Mouse (Mus musculus) limb, embryonic 15.5 days (tissue): ENCODE measurements around the gene Nek6. TPM values are rescaled to one million over a fixed set of nuclear protein-coding genes. Genes with fewer than 3 reads are reported as not detected.

Experiments used
- ATAC-seq: fragments of 200-750 bp; cut with Nextera tagmentation; 2 replicates; pipeline ENCODE4 v1.8.0; 2017; ENCODE audit warnings: low read depth, moderate TSS enrichment; ENCODE audit not compliant: insufficient number of reproducible peaks, low FRiP score, low TSS enrichment
- H3K27ac ChIP-seq: fragments of 300-500 bp; sonication (generic); 2 replicates; pipeline ENCODE4 v1.5.1; 2015; ENCODE audit warnings: moderate library complexity, mild to moderate bottlenecking, inconsistent platforms
- H3K27me3 ChIP-seq: fragments of 300-500 bp; sonication (generic); 2 replicates; pipeline ENCODE4 v1.6.1; 2015; ENCODE audit warnings: inconsistent platforms
- H3K36me3 ChIP-seq: fragments of 300-500 bp; sonication (generic); 2 replicates; pipeline ENCODE4 v1.6.1; 2015; ENCODE audit warnings: inconsistent platforms
- H3K4me1 ChIP-seq: fragments of 300-500 bp; sonication (generic); 2 replicates; pipeline ENCODE4 v1.6.1; 2015; ENCODE audit warnings: inconsistent platforms
- H3K4me2 ChIP-seq: fragments of 300-500 bp; sonication (generic); 2 replicates; pipeline ENCODE4 v1.6.1; 2015; ENCODE audit warnings: mild to moderate bottlenecking, inconsistent platforms
- H3K4me3 ChIP-seq: fragments of 300-500 bp; sonication (generic); 2 replicates; pipeline ENCODE4 v1.5.1; 2015; ENCODE audit warnings: mild to moderate bottlenecking, inconsistent platforms
- H3K9ac ChIP-seq: fragments of 300-500 bp; sonication (generic); 2 replicates; pipeline ENCODE4 v1.6.1; 2015; ENCODE audit warnings: inconsistent platforms
- H3K9me3 ChIP-seq: fragments of 300-500 bp; sonication (generic); 2 replicates; pipeline ENCODE4 v1.6.1; 2016; ENCODE audit warnings: inconsistent platforms
- WGBS: fragments of 180-500 bp; shearing (Covaris S2); methylation state at CpG from one replicate; pipeline ENCODE4 v1.1.7; 2015; 5-methylcytosine and 5-hydroxymethylcytosine counted together
- polyA plus RNA-seq: library from polyadenylated mRNA; unstranded; fragments of >200 nt; fragmentation: Nextera tagmentation; extraction: Ambion mirVana; gene quantifications from 2 replicates; pipeline ENCODE4 v1.2.1, GENCODE M21; 2015

The Nek6 gene
- polyA plus RNA-seq, 1 experiment from 2014 or later: 118 TPM

GRCm38 (mm10) chr2:38616072-38616471 lies 104.6 kb downstream of the Nek6 start:
- no peaks in the 10 kb centered on the region for H3K27me3 ChIP-seq
- no peak overlapping the region for H3K9ac ChIP-seq
- H3K27ac ChIP-seq: no peak overlapping the region
- peaks cover 32% of the 10 kb centered on the region for H3K36me3 ChIP-seq
- ATAC-seq: no peak
- H3K4me3 ChIP-seq: no peak overlapping the region
- 53% methylated on average over 4 of the region's 4 CpGs for WGBS
- H3K4me1 ChIP-seq: peaks cover 4% of the 10 kb centered on the region; the same call in 1 of the 2 replicates
- no peak overlapping the region for H3K4me2 ChIP-seq
- no peaks in the 10 kb centered on the region for H3K9me3 ChIP-seq

- Histone ChIP-seq H3K9ac (no peak overlapping the region), H3K4me2 (no peak overlapping the region), H3K4me3 (no peak overlapping the region), H3K9me3 (no peaks in the 10 kb centered on the region), H3K27me3 (no peaks in the 10 kb centered on the region), H3K27ac (no peak overlapping the region), H3K36me3 (peaks cover 32% of the 10 kb centered on the region), H3K4me1 (peaks cover 4% of the 10 kb centered on the region; the same call in 1 of the 2 replicates)
- WGBS: 81% methylated on average over 5 of the region's 5 CpGs
- ATAC-seq: no peak
Observed at GRCm38 (mm10) chr2:38616956-38617872, 105.8 kb downstream of the Nek6 start.

- Histone ChIP-seq H3K36me3 (peaks cover 18% of the 10 kb centered on the region), H3K4me1 (peaks cover 4% of the 10 kb centered on the region; the same call in 1 of the 2 replicates), H3K9ac (no peak overlapping the region), H3K9me3 (no peaks in the 10 kb centered on the region), H3K4me3 (no peak overlapping the region), H3K4me2 (no peak overlapping the region), H3K27ac (no peak overlapping the region), H3K27me3 (no peaks in the 10 kb centered on the region)
- no peak for ATAC-seq
- 92% methylated on average over 4 of the region's 4 CpGs for WGBS
Observed at GRCm38 (mm10) chr2:38619777-38620176, 108.3 kb downstream of the Nek6 start.

- H3K36me3 ChIP-seq: peaks cover 25% of the 10 kb centered on the region
- no peak for ATAC-seq
- H3K4me2 ChIP-seq: no peak overlapping the region
- H3K9ac ChIP-seq: no peak overlapping the region
- 83% methylated on average over 4 of the region's 4 CpGs for WGBS
- no peaks in the 10 kb centered on the region for H3K27me3 ChIP-seq
- H3K4me3 ChIP-seq: no peak overlapping the region
- no peaks in the 10 kb centered on the region for H3K9me3 ChIP-seq
- no peak overlapping the region for H3K27ac ChIP-seq
- H3K4me1 ChIP-seq: peaks cover 2% of the 10 kb centered on the region; the same call in 1 of the 2 replicates
Observed at GRCm38 (mm10) chr2:38621076-38621475, 109.6 kb downstream of the Nek6 start.

GRCm38 (mm10) chr2:38621610-38622021 lies 110.2 kb downstream of the Nek6 start:
- Histone ChIP-seq H3K9ac (no peak overlapping the region), H3K27me3 (no peaks in the 10 kb centered on the region), H3K4me3 (no peak overlapping the region), H3K27ac (no peak overlapping the region), H3K36me3 (peaks cover 29% of the 10 kb centered on the region), H3K4me2 (no peak overlapping the region), H3K4me1 (no peaks in the 10 kb centered on the region), H3K9me3 (no peaks in the 10 kb centered on the region)
- WGBS: 68% methylated on average over 6 of the region's 6 CpGs
- ATAC-seq: no peak

- ATAC-seq: no peak
- Histone ChIP-seq H3K4me3 (no peak overlapping the region), H3K9ac (no peak overlapping the region), H3K4me2 (no peak overlapping the region), H3K36me3 (peaks cover 33% of the 10 kb centered on the region), H3K27ac (no peak overlapping the region), H3K27me3 (no peaks in the 10 kb centered on the region), H3K4me1 (no peaks in the 10 kb centered on the region), H3K9me3 (no peaks in the 10 kb centered on the region)
- WGBS: 89% methylated on average over 3 of the region's 3 CpGs
Observed at GRCm38 (mm10) chr2:38623411-38623810, 112.0 kb downstream of the Nek6 start.

GRCm38 (mm10) chr2:38623821-38624590 lies 112.6 kb downstream of the Nek6 start:
- no peak for ATAC-seq

GRCm38 (mm10) chr2:38628801-38629200 lies 117.4 kb downstream of the Nek6 start:
- H3K27me3 ChIP-seq: no peaks in the 10 kb centered on the region
- peaks cover 70% of the 10 kb centered on the region for H3K36me3 ChIP-seq
- H3K27ac ChIP-seq: no peak overlapping the region
- ATAC-seq: no peak
- H3K9me3 ChIP-seq: no peaks in the 10 kb centered on the region
- no peak overlapping the region for H3K4me2 ChIP-seq
- H3K9ac ChIP-seq: no peak overlapping the region
- no peak overlapping the region for H3K4me3 ChIP-seq
- no peaks in the 10 kb centered on the region for H3K4me1 ChIP-seq
- WGBS: 89% methylated on average over 4 of the region's 4 CpGs

More at GRCm38 (mm10) chr2:38623821-38624590, 112.6 kb downstream of the Nek6 start:
- no peak overlapping the region for H3K27ac ChIP-seq
- H3K4me3 ChIP-seq: no peak overlapping the region
- H3K9ac ChIP-seq: no peak overlapping the region
- no peaks in the 10 kb centered on the region for H3K4me1 ChIP-seq
- 81% methylated on average over 8 of the region's 8 CpGs for WGBS
- no peaks in the 10 kb centered on the region for H3K9me3 ChIP-seq
- H3K27me3 ChIP-seq: no peaks in the 10 kb centered on the region
- peaks cover 39% of the 10 kb centered on the region for H3K36me3 ChIP-seq
- H3K4me2 ChIP-seq: no peak overlapping the region

- Histone ChIP-seq H3K4me3 (no peak overlapping the region), H3K4me1 (no peaks in the 10 kb centered on the region), H3K36me3 (peaks cover 76% of the 10 kb centered on the region), H3K9me3 (no peaks in the 10 kb centered on the region), H3K4me2 (no peak overlapping the region), H3K27me3 (no peaks in the 10 kb centered on the region), H3K27ac (no peak overlapping the region), H3K9ac (no peak overlapping the region)
- no peak for ATAC-seq
- 88% methylated on average over 3 of the region's 3 CpGs for WGBS
Observed at GRCm38 (mm10) chr2:38629451-38629850, 118.0 kb downstream of the Nek6 start.

GRCm38 (mm10) chr2:38630574-38630973 lies 119.1 kb downstream of the Nek6 start:
- no peak for ATAC-seq

GRCm38 (mm10) chr2:38637716-38638267 lies 126.3 kb downstream of the Nek6 start:
- Histone ChIP-seq H3K36me3 (peaks cover 76% of the 10 kb centered on the region), H3K27me3 (no peaks in the 10 kb centered on the region), H3K4me3 (no peak overlapping the region), H3K9ac (no peak overlapping the region), H3K27ac (no peak overlapping the region), H3K4me1 (peaks cover under 1% of the 10 kb centered on the region; the same call in 1 of the 2 replicates), H3K9me3 (no peaks in the 10 kb centered on the region), H3K4me2 (no peak overlapping the region)
- ATAC-seq: no peak
- 73% methylated on average over 4 of the region's 4 CpGs for WGBS

More at GRCm38 (mm10) chr2:38630574-38630973, 119.1 kb downstream of the Nek6 start:
- no peaks in the 10 kb centered on the region for H3K4me1 ChIP-seq
- H3K27me3 ChIP-seq: no peaks in the 10 kb centered on the region
- H3K4me2 ChIP-seq: no peak overlapping the region
- H3K36me3 ChIP-seq: peaks cover 85% of the 10 kb centered on the region
- 86% methylated on average over 2 of the region's 2 CpGs for WGBS
- no peak overlapping the region for H3K27ac ChIP-seq
- H3K9ac ChIP-seq: no peak overlapping the region
- H3K9me3 ChIP-seq: no peaks in the 10 kb centered on the region
- no peak overlapping the region for H3K4me3 ChIP-seq
